Mouse (Mus musculus) spleen, adult 2 months (tissue): Measurements from ENCODE around the gene Ly6g5b.

Source experiments
- CTCF ChIP-seq: fragments of 200-500 bp; IDR thresholded peaks from 2 replicates; pipeline ENCODE4 v1.5.1; 2011; ENCODE audit warnings: mild to moderate bottlenecking, inconsistent platforms; ENCODE audit not compliant: insufficient read depth, insufficient read length, insufficient replicate concordance; ENCODE audit errors: extremely low read depth
- POLR2A ChIP-seq: fragments of 200-500 bp; IDR thresholded peaks from 2 replicates; pipeline ENCODE4 v1.6.1; 2011; ENCODE audit warnings: low read depth, low read length, inconsistent platforms

DNA sequence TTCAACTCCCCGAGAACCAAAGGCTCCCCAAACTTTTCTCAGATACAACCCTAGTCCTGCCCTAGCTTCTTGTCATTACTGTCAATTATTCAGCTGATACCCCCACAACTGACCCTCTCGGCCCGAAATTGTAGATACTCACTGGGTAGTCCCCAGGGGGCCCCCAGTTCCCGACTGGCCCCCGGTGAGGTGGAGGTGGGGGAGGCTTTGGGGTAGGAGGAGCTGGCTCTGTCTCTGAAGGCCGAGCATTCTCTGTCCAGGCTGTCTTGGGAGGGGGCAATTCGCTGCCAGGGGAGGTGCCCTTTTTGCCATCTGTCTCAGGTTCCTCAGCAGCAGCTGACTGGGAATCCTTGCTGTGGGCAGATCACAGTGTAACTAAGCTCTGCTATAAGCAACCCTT lies 44.4 kb upstream of the Ly6g5b start:
- no peak for TF ChIP-seq CTCF
- TF ChIP-seq POLR2A: no peak
